In genomic region chr1:52373817-52374216, GRCm38 (mm10) we compare ENCODE assay signal across 23 mouse cellular contexts.
"Had no signal": no experiment of that assay in that cellular context is flagged by ENCODE, and none has a peak within 500 bp of the region (broad histone marks: within the 10 kb centered on the region; RNA-seq: fewer than 3 reads in every experiment).

No protein-coding gene starts in this region.

- H3K9me3 ChIP-seq: heart, embryonic 12.5 days; hindbrain, embryonic 10.5 days; hindbrain, embryonic 12.5 days; intestine, embryonic 15.5 days; limb, embryonic 13.5 days; limb, embryonic 15.5 days; liver, embryonic 13.5 days had no signal

- H3K4me3 ChIP-seq: gastrocnemius, adult 2 months; heart, adult 2 months; heart, embryonic 12.5 days; hindbrain, embryonic 10.5 days; hindbrain, embryonic 12.5 days; intestine, embryonic 15.5 days; layer of hippocampus, adult 2 months; left cerebral cortex, adult 2 months; limb, embryonic 13.5 days; limb, embryonic 15.5 days; liver, embryonic 13.5 days had no signal

- DNase-seq: gastrocnemius, adult 2 months; gastrocnemius, postnatal 10 days; gastrocnemius, postnatal 25 days; heart, adult 2 months; heart, postnatal 10 days; heart, postnatal 4 days; kidney, adult 18-20 months; kidney, adult 8-10 months; kidney, postnatal 10 days; kidney, postnatal 25 days; kidney, postnatal 4 days; liver, embryonic 13.5 days had no signal

- H3K4me1 ChIP-seq: heart, embryonic 12.5 days; hindbrain, embryonic 10.5 days; hindbrain, embryonic 12.5 days; intestine, embryonic 15.5 days; limb, embryonic 13.5 days; limb, embryonic 15.5 days; liver, embryonic 13.5 days had no signal

- H3K36me3 ChIP-seq: heart, embryonic 12.5 days; hindbrain, embryonic 10.5 days; hindbrain, embryonic 12.5 days; intestine, embryonic 15.5 days; limb, embryonic 13.5 days; limb, embryonic 15.5 days; liver, embryonic 13.5 days had no signal

- H3K27me3 ChIP-seq: heart, embryonic 12.5 days; hindbrain, embryonic 12.5 days; intestine, embryonic 15.5 days; limb, embryonic 13.5 days; limb, embryonic 15.5 days; liver, embryonic 13.5 days had no signal

- H3K27ac ChIP-seq: gastrocnemius, adult 2 months; heart, adult 2 months; hindbrain, embryonic 10.5 days; hindbrain, embryonic 12.5 days; hindbrain, embryonic 14.5 days; intestine, embryonic 15.5 days; layer of hippocampus, adult 2 months; left cerebral cortex, adult 2 months; limb, embryonic 13.5 days; limb, embryonic 15.5 days; liver, embryonic 13.5 days had no signal

- ATAC-seq: hindbrain, embryonic 16.5 days; intestine, embryonic 15.5 days; intestine, postnatal 0 days had no signal
